Mouse (Mus musculus) embryonic facial prominence, embryonic 13.5 days (tissue): ENCODE results near the gene Mpi. TPM values are rescaled to one million over a fixed set of nuclear protein-coding genes. Genes with fewer than 3 reads are reported as not detected.
A peak's percentile ranks its signal among the peaks of the same experiment; 100 is the strongest.

Source experiments
- ATAC-seq: fragments of 200-750 bp; cut with Nextera tagmentation; 2 replicates; pipeline ENCODE4 v1.8.0; 2017; ENCODE audit warnings: low read depth; ENCODE audit not compliant: insufficient number of reproducible peaks, insufficient read depth, low FRiP score, low TSS enrichment
- H3K27ac ChIP-seq: fragments of 300-500 bp; sonication (generic); 2 replicates; pipeline ENCODE4 v1.5.1; 2015; ENCODE audit warnings: moderate library complexity, mild to moderate bottlenecking, inconsistent platforms
- H3K27me3 ChIP-seq: fragments of 300-500 bp; sonication (generic); 2 replicates; pipeline ENCODE4 v1.6.1; 2015; ENCODE audit warnings: mild to moderate bottlenecking, inconsistent platforms
- H3K36me3 ChIP-seq: fragments of 300-500 bp; sonication (generic); 2 replicates; pipeline ENCODE4 v1.6.1; 2015; ENCODE audit warnings: mild to moderate bottlenecking, inconsistent platforms
- H3K4me1 ChIP-seq: fragments of 300-500 bp; sonication (generic); 2 replicates; pipeline ENCODE4 v1.6.1; 2015; ENCODE audit warnings: inconsistent platforms
- H3K4me2 ChIP-seq: fragments of 300-500 bp; sonication (generic); 2 replicates; pipeline ENCODE4 v1.6.1; 2015; ENCODE audit warnings: moderate library complexity, mild to moderate bottlenecking, inconsistent platforms
- H3K4me3 ChIP-seq: fragments of 300-500 bp; sonication (generic); 2 replicates; pipeline ENCODE4 v1.5.1; 2015; ENCODE audit warnings: mild to moderate bottlenecking, inconsistent platforms
- H3K9ac ChIP-seq: fragments of 300-500 bp; sonication (generic); 2 replicates; pipeline ENCODE4 v1.6.1; 2015; ENCODE audit warnings: mild to moderate bottlenecking, inconsistent platforms
- H3K9me3 ChIP-seq: fragments of 300-500 bp; sonication (generic); 2 replicates; pipeline ENCODE4 v1.6.1; 2016; ENCODE audit warnings: inconsistent platforms
- WGBS: fragments of 180-500 bp; shearing (Covaris S2); methylation state at CpG from one replicate; pipeline ENCODE4 v1.1.7; 2015; ENCODE audit warnings: mixed read lengths; 5-methylcytosine and 5-hydroxymethylcytosine counted together
- polyA plus RNA-seq: library from polyadenylated mRNA; unstranded; fragments of >200 nt; fragmentation: Nextera tagmentation; extraction: Ambion mirVana; gene quantifications from 2 replicates; pipeline ENCODE4 v1.2.1, GENCODE M21; 2015

The Mpi gene
- polyA plus RNA-seq, 1 experiment from 2014 or later, result 48.8 TPM

- Histone ChIP-seq H3K9me3 (no peaks in the 10 kb centered on the region), H3K27ac (no peak overlapping the region), H3K4me2 (peak overlapping the region; percentile 88), H3K27me3 (no peaks in the 10 kb centered on the region), H3K9ac (peak overlapping the region; percentile 96), H3K4me3 (peak overlapping the region; percentile 99), H3K4me1 (peaks cover 18% of the 10 kb centered on the region), H3K36me3 (no peaks in the 10 kb centered on the region)
- ATAC-seq, result no peak
- WGBS, result 41% methylated on average over 7 of the region's 7 CpGs
Measured at GRCm38 (mm10) chr9:57522114-57522860, 30.3 kb downstream of the Mpi start.

DNA sequence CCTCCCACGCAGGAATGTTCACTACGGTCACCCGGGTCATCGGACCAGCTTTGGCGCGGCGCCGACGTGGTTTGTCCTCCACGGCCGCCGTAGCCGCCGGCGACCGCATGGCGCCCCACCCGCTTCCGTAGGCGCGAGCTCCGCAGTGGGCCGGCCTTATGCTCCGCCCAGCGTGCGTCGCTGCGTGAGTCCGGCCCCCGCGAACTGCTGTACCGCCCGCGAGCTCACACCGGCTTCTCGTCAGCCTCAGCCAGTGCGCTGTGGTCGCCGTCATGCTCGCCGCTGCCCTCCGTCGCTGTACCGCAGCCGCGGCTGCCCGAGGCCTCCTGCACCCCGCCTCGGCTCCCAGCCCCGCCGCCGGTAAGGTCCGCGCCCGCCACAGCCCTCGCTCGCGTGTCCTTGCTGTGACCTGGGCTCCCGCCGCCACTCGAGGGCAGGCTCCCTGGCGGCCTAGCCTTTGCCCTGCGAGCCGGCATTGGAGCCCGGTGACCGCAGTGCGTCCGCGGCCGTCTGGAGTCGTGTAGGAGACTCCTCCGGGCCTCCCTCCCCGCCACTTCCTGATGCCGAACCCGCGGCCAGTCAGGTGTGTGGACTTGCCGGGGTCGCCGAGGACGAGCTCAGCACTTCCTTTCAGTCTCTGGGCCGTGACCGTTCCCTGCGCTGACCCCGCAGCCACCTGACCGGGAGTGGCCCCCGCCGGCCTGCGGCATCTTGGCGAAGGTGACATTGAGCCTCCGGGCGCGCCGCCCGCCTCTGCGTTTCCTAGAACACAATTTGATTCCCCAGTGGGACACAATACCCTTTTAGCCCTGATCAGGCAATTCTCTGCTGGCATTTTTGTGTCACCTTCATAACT is 31.3 kb downstream of the Mpi start, which contains the start of gene Cox5a:
Gene Cox5a, plus strand, starts transcription at position 219 of the 856 bp plus-strand sequence.
- ATAC-seq, result peak; percentile 95
- under 1% methylated on average over 95 of the region's 95 CpGs for WGBS
- Histone ChIP-seq H3K4me3 (peak within 1 kb of the TSS; percentile 99), H3K4me2 (peak within 1 kb of the TSS; percentile 88), H3K36me3 (no peaks in the 10 kb centered on the region), H3K9me3 (no peaks in the 10 kb centered on the region), H3K4me1 (peaks cover 18% of the 10 kb centered on the region), H3K9ac (peak within 1 kb of the TSS; percentile 96), H3K27ac (peak within 1 kb of the TSS; percentile 82), H3K27me3 (no peaks in the 10 kb centered on the region)

- no peaks in the 10 kb centered on the region for H3K9me3 ChIP-seq
- peaks cover 18% of the 10 kb centered on the region for H3K4me1 ChIP-seq
- no peaks in the 10 kb centered on the region for H3K27me3 ChIP-seq
- H3K9ac ChIP-seq, result peak overlapping the region; percentile 96
- H3K36me3 ChIP-seq, result no peaks in the 10 kb centered on the region
- peak overlapping the region; percentile 82; the same call in 1 of the 2 replicates for H3K27ac ChIP-seq
- H3K4me3 ChIP-seq, result peak overlapping the region; percentile 99
- 22% methylated on average over 16 of the region's 16 CpGs for WGBS
- peak overlapping the region; percentile 88 for H3K4me2 ChIP-seq
- no peak; the same call in 1 of the 2 replicates for ATAC-seq
Measured at GRCm38 (mm10) chr9:57520375-57521055, 32.0 kb downstream of the Mpi start.

GRCm38 (mm10) chr9:57517113-57517512 is 35.5 kb downstream of the Mpi start:
- Histone ChIP-seq H3K4me1 (peaks cover 10% of the 10 kb centered on the region), H3K9me3 (no peaks in the 10 kb centered on the region), H3K9ac (no peak overlapping the region), H3K4me3 (no peak overlapping the region), H3K27me3 (no peaks in the 10 kb centered on the region), H3K4me2 (no peak overlapping the region), H3K27ac (no peak overlapping the region), H3K36me3 (no peaks in the 10 kb centered on the region)
- 9% methylated on average over 3 of the region's 3 CpGs for WGBS
- ATAC-seq, result no peak

- WGBS, result 67% methylated on average over 2 of the region's 2 CpGs
- no peaks in the 10 kb centered on the region for H3K36me3 ChIP-seq
- no peak overlapping the region for H3K9ac ChIP-seq
- peaks cover 13% of the 10 kb centered on the region for H3K27me3 ChIP-seq
- H3K4me1 ChIP-seq, result peaks cover 4% of the 10 kb centered on the region; the same call in 1 of the 2 replicates
- no peak overlapping the region for H3K4me2 ChIP-seq
- no peak overlapping the region for H3K27ac ChIP-seq
- no peak overlapping the region for H3K4me3 ChIP-seq
- no peaks in the 10 kb centered on the region for H3K9me3 ChIP-seq
- ATAC-seq, result no peak
Measured at GRCm38 (mm10) chr9:57510577-57510976, 42.0 kb downstream of the Mpi start.

DNA sequence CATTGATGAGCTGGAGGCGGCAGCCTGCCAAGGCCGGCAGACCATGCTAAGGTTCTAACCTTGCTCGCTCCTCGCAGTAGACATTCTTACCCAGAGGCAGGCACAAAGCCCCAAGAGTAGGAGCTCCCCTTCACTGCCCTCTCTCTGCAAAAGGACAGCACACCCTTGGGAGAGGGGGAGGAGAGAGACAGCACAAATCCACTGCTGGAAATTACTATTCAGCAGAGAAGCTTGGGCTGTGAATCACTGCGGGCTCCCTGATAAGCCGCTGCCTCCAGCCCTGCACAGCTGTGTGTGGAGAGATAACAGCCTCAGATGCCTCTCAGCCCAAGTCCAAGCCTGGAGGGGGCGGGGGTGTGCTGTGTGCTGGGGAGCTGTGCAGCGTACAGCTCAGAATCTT is 46.9 kb downstream of the Mpi start:
- Histone ChIP-seq H3K9me3 (no peaks in the 10 kb centered on the region), H3K27ac (no peak overlapping the region), H3K36me3 (no peaks in the 10 kb centered on the region), H3K4me3 (no peak overlapping the region), H3K27me3 (peaks cover 62% of the 10 kb centered on the region), H3K9ac (no peak overlapping the region), H3K4me1 (peaks cover 38% of the 10 kb centered on the region), H3K4me2 (no peak overlapping the region)
- no peak for ATAC-seq
- 11% methylated on average over 8 of the region's 8 CpGs for WGBS

DNA sequence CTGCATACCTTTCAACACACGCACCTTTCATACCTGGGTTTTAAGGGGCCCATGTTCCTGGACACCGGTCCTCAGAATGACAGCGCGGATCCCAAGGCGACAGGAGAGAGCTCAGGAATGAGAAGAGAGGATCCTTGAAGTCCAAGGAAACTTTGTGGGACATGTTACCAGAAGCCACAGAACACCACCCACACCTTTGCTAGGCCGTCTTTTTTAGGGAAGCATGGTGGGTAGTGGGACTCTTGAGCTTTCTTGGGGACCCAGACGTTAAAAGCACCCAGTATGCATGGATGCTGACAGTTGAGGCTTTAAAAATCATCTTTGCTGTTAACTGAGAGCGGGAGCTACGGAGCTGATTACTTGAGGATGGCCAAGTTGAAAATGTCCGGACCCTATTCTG is 47.7 kb downstream of the Mpi start:
- WGBS, result 43% methylated on average over 10 of the region's 10 CpGs
- Histone ChIP-seq H3K9ac (no peak overlapping the region), H3K27ac (no peak overlapping the region), H3K9me3 (no peaks in the 10 kb centered on the region), H3K4me1 (peaks cover 38% of the 10 kb centered on the region), H3K4me3 (peak overlapping the region; percentile 49; the same call in 1 of the 2 replicates), H3K4me2 (peak overlapping the region; percentile 91), H3K27me3 (peaks cover 70% of the 10 kb centered on the region), H3K36me3 (no peaks in the 10 kb centered on the region)
- no peak for ATAC-seq

DNA sequence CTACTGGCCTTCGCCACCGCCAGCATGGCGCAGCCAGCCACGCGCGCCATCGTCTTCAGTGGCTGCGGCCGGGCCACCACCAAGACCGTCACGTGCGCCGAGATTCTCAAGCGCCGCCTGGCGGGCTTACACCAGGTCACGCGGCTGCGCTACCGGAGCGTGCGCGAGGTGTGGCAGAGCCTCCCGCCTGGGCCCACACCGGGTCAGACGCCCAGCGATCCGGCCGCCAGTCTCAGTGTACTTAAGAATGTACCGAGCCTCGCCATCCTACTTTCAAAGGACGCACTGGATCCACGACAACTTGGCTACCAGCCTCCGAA is 48.2 kb downstream of the Mpi start:
- 1% methylated on average over 34 of the region's 34 CpGs for WGBS
- H3K27ac ChIP-seq, result no peak overlapping the region
- H3K4me2 ChIP-seq, result peak overlapping the region; percentile 91
- no peaks in the 10 kb centered on the region for H3K36me3 ChIP-seq
- no peak for ATAC-seq
- no peaks in the 10 kb centered on the region for H3K9me3 ChIP-seq
- peaks cover 38% of the 10 kb centered on the region for H3K4me1 ChIP-seq
- peak overlapping the region; percentile 63 for H3K9ac ChIP-seq
- H3K4me3 ChIP-seq, result peak overlapping the region; percentile 49
- H3K27me3 ChIP-seq, result peaks cover 75% of the 10 kb centered on the region

- ATAC-seq, result peak; percentile 67; the same call in 1 of the 2 replicates
- H3K27me3 ChIP-seq, result peaks cover 81% of the 10 kb centered on the region
- peak within 1 kb of the TSS; percentile 49 for H3K4me3 ChIP-seq
- 1% methylated on average over 46 of the region's 46 CpGs for WGBS
- no peaks in the 10 kb centered on the region for H3K36me3 ChIP-seq
- H3K4me2 ChIP-seq, result peak within 1 kb of the TSS; percentile 91
- H3K27ac ChIP-seq, result no peak within 1 kb of the TSS
- no peaks in the 10 kb centered on the region for H3K9me3 ChIP-seq
- peaks cover 38% of the 10 kb centered on the region for H3K4me1 ChIP-seq
- H3K9ac ChIP-seq, result peak within 1 kb of the TSS; percentile 63
Measured at GRCm38 (mm10) chr9:57503622-57504380, 48.8 kb downstream of the Mpi start, which contains the start of gene Rpp25. Gene Rpp25, plus strand, starts transcription at chr9:57504026.

DNA sequence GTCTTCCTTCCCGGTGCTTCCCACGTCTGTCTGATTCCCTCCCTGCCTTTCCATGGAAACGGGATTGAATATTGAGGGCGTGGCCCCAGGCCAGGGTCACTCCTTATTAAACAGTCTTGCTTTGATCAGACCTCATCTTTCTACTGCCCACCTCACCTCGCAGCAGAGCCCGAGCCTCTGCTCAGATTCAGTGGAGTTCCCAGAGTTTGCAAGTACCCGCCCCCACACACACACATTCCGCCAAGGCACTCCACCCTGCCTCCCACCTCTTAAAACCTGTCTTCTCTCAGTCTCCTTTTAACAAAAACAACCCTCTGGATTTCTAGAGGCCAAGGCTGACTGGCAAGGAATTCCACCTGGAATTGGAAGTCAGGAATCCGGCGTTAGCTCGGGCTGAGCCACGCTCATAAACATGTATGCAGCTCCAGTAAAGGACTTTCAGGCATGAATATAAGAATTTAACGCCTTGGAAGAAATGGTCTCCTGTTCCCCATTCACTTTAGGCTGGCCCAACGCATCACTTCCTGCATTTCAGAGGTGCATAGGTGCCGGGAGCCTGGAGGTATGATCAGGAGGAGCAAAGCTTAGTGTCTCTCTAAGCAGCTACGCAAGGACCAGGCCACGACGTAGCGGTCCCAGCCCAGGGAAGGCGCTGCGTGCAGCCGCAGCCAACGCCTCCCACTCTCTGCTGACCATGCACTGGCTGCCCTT is 49.5 kb downstream of the Mpi start:
- no peak for ATAC-seq
- Histone ChIP-seq H3K27ac (no peak overlapping the region), H3K4me2 (peak overlapping the region; percentile 91), H3K9me3 (no peaks in the 10 kb centered on the region), H3K27me3 (peaks cover 88% of the 10 kb centered on the region), H3K4me3 (peak overlapping the region; percentile 49), H3K9ac (peak overlapping the region; percentile 27; the same call in 1 of the 2 replicates), H3K4me1 (peaks cover 38% of the 10 kb centered on the region), H3K36me3 (no peaks in the 10 kb centered on the region)
- 3% methylated on average over 23 of the region's 23 CpGs for WGBS
